17 mouse cellular contexts compared by ENCODE assay signal in the genomic region with DNA sequence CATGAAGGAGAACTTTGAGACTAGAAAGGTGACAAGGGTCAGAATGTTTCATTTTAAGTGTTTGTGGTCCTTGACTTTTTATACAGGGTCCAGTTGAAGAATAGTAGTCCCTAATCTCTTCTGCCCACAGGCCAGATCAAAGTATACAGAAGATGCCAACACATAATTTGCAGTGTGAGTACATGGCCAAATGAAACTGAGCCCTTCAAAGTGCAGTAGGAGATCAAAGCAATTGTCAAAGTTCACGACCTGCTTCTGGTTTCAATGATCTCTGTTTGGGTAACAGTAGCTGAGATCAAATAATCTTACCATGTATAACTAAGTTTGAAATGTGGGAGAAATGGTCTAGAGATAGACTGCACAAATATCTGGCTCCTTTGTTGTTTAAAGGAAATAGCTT. TPM values are rescaled to one million over a fixed set of nuclear protein-coding genes. Genes with fewer than 3 reads are reported as not detected.
"Had no signal": no experiment of that assay in that cellular context is flagged by ENCODE, and none has a peak within 500 bp of the region (broad histone marks: within the 10 kb centered on the region; RNA-seq: fewer than 3 reads in every experiment).

No protein-coding gene starts in this region.

- H3K9me3 ChIP-seq: neural tube, embryonic 13.5 days; neural tube, embryonic 15.5 days; stomach, embryonic 15.5 days had no signal

- H3K27me3 ChIP-seq: neural tube, embryonic 13.5 days; neural tube, embryonic 15.5 days; stomach, embryonic 15.5 days had no signal

- H3K4me3 ChIP-seq: neural tube, embryonic 13.5 days; neural tube, embryonic 15.5 days; stomach, embryonic 15.5 days had no signal

- H3K4me2 ChIP-seq: neural tube, embryonic 13.5 days; neural tube, embryonic 15.5 days; stomach, embryonic 15.5 days had no signal

- DNase-seq: retina, postnatal 1 day; right cerebral cortex, adult 18-20 months; right cerebral cortex, postnatal 14 days; right cerebral cortex, postnatal 25 days; right cerebral cortex, postnatal 4 days; spleen, adult 18-20 months; thymus, adult 18-20 months; thymus, adult 2 months; thymus, postnatal 14 days; thymus, postnatal 25 days; thymus, postnatal 36 days; thymus, postnatal 4 days had no signal

- H3K36me3 ChIP-seq: neural tube, embryonic 13.5 days; neural tube, embryonic 15.5 days; stomach, embryonic 15.5 days had no signal

- H3K9ac ChIP-seq: neural tube, embryonic 13.5 days; neural tube, embryonic 15.5 days; stomach, embryonic 15.5 days had no signal

- H3K27ac ChIP-seq: neural tube, embryonic 13.5 days; neural tube, embryonic 15.5 days; stomach, embryonic 15.5 days; stomach, postnatal 0 days had no signal

- H3K4me1 ChIP-seq: neural tube, embryonic 13.5 days; neural tube, embryonic 15.5 days; stomach, embryonic 15.5 days had no signal

RNA-seq across cellular contexts. Expression of a gene that starts 22.1 kb away (rescaled TPM):
- total RNA-seq: neutrophil, adult 5-6 weeks had no signal
